Mouse (Mus musculus): ENCODE data around the gene H2-D1. TPM values are rescaled to one million over a fixed set of nuclear protein-coding genes. Genes with fewer than 3 reads are reported as not detected.

Gene H2-D1
- polyA plus RNA-seq, 1 experiment from 2014 or later: 134 TPM

DNA sequence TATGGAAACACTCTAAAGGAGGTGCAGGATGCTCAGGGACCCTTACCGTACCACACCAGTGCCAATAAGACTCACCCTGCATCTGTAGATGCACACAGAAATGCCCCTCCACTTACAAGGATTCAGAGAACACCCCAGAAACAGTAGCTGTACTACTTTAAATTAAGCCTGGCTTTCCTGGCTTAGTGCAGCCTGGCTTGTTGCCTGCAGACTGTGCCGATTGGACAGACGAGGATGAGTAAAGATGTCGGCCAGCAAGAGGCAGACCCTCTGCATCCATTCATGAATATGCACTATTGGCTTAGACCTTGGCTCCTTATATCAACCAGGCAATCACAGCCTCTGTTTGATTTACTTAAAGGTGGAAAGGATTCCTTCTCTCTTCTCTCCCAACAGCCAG lies 2.9 kb upstream of the H2-D1 start:
- H3K27me3 ChIP-seq (replicated peaks; ENCODE audit: control insufficient read depth, insufficient read depth, low read length): no peaks in the 10 kb centered on the region
- WGBS: 69% methylated on average over 4 of the region's 4 CpGs
- no peak overlapping the region for H3K9ac ChIP-seq (ENCODE audit: low read depth, low read length)
- H3K36me3 ChIP-seq (ENCODE audit: control insufficient read depth, insufficient read depth, low read length): no peaks in the 10 kb centered on the region
- H3K9me3 ChIP-seq (ENCODE audit: control insufficient read depth, low read length): no peaks in the 10 kb centered on the region
- no peak overlapping the region for H3K27ac ChIP-seq (ENCODE audit: low read depth, low read length)
- ATAC-seq: no peak
- peaks cover 3% of the 10 kb centered on the region; the same call in 1 of the 2 replicates for H3K4me1 ChIP-seq (ENCODE audit: control insufficient read depth, insufficient read depth, low read depth, low read length)
- H3K4me2 ChIP-seq (ENCODE audit: low read length): no peak overlapping the region
- H3K4me3 ChIP-seq (ENCODE audit: low read length): no peak overlapping the region

DNA sequence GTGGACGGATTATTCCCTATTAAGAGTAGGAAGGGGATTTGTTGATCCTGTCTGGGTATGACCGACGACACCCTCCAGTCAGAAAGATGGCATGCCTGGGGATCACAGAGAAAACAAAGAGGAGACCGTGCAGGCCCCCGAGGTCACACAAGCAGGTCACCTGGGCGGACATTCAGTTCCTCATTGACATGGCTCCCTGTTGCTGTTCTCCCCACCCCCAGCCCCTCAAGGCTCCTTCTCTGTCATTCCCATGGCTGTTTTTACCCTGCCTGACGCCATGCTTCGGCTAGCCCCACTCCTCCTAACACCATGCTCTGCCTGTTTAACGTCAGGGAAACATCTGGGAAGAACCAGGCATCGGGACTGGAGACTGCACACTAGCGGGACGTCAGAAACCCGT lies 879 bp upstream of the H2-D1 start:
- no peaks in the 10 kb centered on the region for H3K27me3 ChIP-seq (replicated peaks; ENCODE audit: control insufficient read depth, insufficient read depth, low read length)
- H3K4me3 ChIP-seq (ENCODE audit: low read length): no peak overlapping the region
- no peak overlapping the region for H3K4me2 ChIP-seq (ENCODE audit: low read length)
- H3K36me3 ChIP-seq (ENCODE audit: control insufficient read depth, insufficient read depth, low read length): no peaks in the 10 kb centered on the region
- H3K9ac ChIP-seq (ENCODE audit: low read depth, low read length): no peak overlapping the region
- H3K9me3 ChIP-seq (ENCODE audit: control insufficient read depth, low read length): no peaks in the 10 kb centered on the region
- ATAC-seq: no peak
- 72% methylated on average over 13 of the region's 13 CpGs for WGBS
- H3K27ac ChIP-seq (ENCODE audit: low read depth, low read length): no peak overlapping the region
- peaks cover 3% of the 10 kb centered on the region; the same call in 1 of the 2 replicates for H3K4me1 ChIP-seq (ENCODE audit: control insufficient read depth, insufficient read depth, low read depth, low read length)

DNA sequence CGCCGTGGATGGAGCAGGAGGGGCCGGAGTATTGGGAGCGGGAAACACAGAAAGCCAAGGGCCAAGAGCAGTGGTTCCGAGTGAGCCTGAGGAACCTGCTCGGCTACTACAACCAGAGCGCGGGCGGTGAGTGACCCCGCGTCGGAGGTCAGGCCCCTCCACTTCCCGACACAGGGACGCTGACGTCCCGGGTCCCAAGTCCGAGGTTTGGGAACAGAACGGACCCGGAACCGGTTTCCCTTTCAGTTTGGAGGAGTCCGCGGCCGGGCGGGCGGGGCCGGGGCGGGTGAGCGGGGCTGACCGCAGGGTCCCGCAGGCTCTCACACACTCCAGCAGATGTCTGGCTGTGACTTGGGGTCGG lies 973 bp downstream of the H2-D1 start:
- peaks cover 2% of the 10 kb centered on the region; the same call in 1 of the 2 replicates for H3K36me3 ChIP-seq (ENCODE audit: control insufficient read depth, insufficient read depth, low read length)
- H3K27me3 ChIP-seq (replicated peaks; ENCODE audit: control insufficient read depth, insufficient read depth, low read length): no peaks in the 10 kb centered on the region
- no peak overlapping the region for H3K27ac ChIP-seq (ENCODE audit: low read depth, low read length)
- H3K4me1 ChIP-seq (ENCODE audit: control insufficient read depth, insufficient read depth, low read depth, low read length): peaks cover 3% of the 10 kb centered on the region; the same call in 1 of the 2 replicates
- no peaks in the 10 kb centered on the region for H3K9me3 ChIP-seq (ENCODE audit: control insufficient read depth, low read length)
- H3K4me2 ChIP-seq (ENCODE audit: low read length): peak overlapping the region; percentile 83
- ATAC-seq: peak; percentile 21; the same call in 1 of the 2 replicates
- peak overlapping the region; percentile 69 for H3K4me3 ChIP-seq (ENCODE audit: low read length)
- WGBS: under 1% methylated on average over 30 of the region's 31 CpGs
- H3K9ac ChIP-seq (ENCODE audit: low read depth, low read length): peak overlapping the region; percentile 73

DNA sequence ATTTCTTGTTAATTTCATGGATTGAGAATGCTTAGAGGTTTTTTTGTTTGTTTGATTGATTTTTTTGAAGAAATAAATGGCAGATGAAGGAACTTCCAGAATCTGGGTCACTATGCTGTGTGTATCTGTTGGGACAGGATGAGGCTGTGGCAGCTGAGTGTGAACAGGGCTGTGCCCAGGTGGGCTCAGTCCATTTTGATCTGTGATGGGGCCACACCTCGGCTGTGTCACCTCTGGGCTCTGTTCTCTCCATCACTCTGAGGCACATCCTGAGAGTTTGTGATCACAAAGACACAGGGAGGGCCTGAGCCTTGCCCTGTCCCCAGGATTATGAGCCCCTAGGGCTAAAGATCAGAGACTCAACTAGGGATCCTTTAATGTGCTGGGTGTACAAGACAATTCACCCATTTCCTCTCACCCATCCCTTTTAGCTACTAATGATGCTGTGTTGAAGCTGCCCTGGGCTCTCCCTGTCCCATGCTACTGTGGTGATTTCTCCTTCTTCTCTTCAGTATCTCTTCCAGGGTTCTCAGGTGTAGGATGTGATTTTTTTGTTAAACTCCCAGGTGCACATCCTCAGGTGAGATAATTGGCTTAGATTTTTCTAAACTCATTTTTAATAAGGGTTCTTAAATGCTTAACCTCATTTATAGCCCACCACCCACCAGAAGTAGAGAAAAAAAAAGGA lies 5.0 kb downstream of the H2-D1 start:
- no peak overlapping the region for H3K27ac ChIP-seq (ENCODE audit: low read depth, low read length)
- H3K4me1 ChIP-seq (ENCODE audit: control insufficient read depth, insufficient read depth, low read depth, low read length): peaks cover 1% of the 10 kb centered on the region; the same call in 1 of the 2 replicates
- 89% methylated on average over 1 of the region's 1 CpGs for WGBS
- H3K9ac ChIP-seq (ENCODE audit: low read depth, low read length): no peak overlapping the region
- no peak overlapping the region for H3K4me3 ChIP-seq (ENCODE audit: low read length)
- no peak for ATAC-seq
- no peak overlapping the region for H3K4me2 ChIP-seq (ENCODE audit: low read length)
- no peaks in the 10 kb centered on the region for H3K27me3 ChIP-seq (replicated peaks; ENCODE audit: control insufficient read depth, insufficient read depth, low read length)
- H3K9me3 ChIP-seq (ENCODE audit: control insufficient read depth, low read length): no peaks in the 10 kb centered on the region
- H3K36me3 ChIP-seq (ENCODE audit: control insufficient read depth, insufficient read depth, low read length): peaks cover 2% of the 10 kb centered on the region; the same call in 1 of the 2 replicates

DNA sequence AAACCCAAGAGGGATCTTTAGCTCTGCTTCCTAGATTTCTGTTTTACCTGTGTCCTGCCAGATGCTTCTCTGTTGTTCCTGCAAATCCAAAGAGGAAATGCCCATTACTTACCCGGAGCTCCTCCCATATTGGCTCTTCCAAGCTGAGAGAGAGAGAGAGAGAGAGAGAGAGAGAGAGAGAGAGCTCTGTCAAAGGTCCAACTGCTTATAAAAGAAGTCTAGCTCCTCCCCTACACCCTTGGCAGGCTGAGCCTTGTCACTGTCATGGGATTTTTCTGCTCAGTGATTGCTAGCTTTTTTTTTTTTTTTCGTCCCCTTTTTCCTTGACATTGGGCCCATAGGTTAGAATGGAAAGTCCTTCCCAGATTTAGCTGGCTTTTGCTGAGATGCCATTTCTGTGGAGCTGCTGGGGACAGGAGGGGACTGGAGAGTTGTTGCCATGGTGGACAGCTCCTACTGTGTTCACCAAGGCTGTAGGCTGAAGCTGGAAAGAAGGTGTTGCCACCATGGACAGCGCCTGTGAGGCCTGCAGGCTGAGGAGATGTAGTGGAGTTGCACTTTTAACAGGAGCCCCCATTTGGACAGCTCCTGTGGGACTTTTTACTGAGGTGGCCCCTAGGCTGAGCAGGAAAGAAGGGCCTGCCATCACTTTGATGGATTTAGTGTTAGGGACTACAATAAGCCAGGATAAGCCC lies 7.3 kb downstream of the H2-D1 start:
- Histone ChIP-seq H3K27me3 (replicated peaks; ENCODE audit: control insufficient read depth, insufficient read depth, low read length) (no peaks in the 10 kb centered on the region), H3K9ac (ENCODE audit: low read depth, low read length) (no peak overlapping the region), H3K4me2 (ENCODE audit: low read length) (no peak overlapping the region), H3K36me3 (ENCODE audit: control insufficient read depth, insufficient read depth, low read length) (peaks cover 2% of the 10 kb centered on the region; the same call in 1 of the 2 replicates), H3K27ac (ENCODE audit: low read depth, low read length) (no peak overlapping the region), H3K9me3 (ENCODE audit: control insufficient read depth, low read length) (no peaks in the 10 kb centered on the region), H3K4me1 (ENCODE audit: control insufficient read depth, insufficient read depth, low read depth, low read length) (no peaks in the 10 kb centered on the region), H3K4me3 (ENCODE audit: low read length) (no peak overlapping the region)
- no peak for ATAC-seq
- WGBS: 31% methylated on average over 3 of the region's 3 CpGs

DNA sequence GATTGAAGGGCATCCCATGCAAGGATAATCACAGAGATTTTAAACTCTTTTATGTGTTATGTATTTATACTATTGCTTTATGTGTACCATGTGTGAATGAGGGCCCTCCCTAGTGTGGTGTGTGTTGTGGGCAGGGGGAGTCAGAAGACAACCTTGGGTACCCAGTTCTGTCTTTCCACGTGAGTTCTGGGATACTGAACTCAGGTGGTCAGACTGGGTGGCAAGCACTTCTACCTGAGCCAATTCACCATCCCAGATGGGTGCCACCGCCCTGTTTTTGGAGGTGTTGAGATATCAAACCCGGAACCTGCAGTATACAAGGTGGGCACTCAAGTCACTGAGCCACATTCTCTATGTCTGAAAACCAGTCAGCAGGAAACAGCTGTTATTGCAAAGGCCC lies 9.7 kb downstream of the H2-D1 start:
- Histone ChIP-seq H3K36me3 (ENCODE audit: control insufficient read depth, insufficient read depth, low read length) (no peaks in the 10 kb centered on the region), H3K27me3 (replicated peaks; ENCODE audit: control insufficient read depth, insufficient read depth, low read length) (peaks cover 2% of the 10 kb centered on the region), H3K9me3 (ENCODE audit: control insufficient read depth, low read length) (no peaks in the 10 kb centered on the region), H3K27ac (ENCODE audit: low read depth, low read length) (no peak overlapping the region), H3K4me3 (ENCODE audit: low read length) (no peak overlapping the region), H3K4me2 (ENCODE audit: low read length) (no peak overlapping the region), H3K9ac (ENCODE audit: low read depth, low read length) (no peak overlapping the region), H3K4me1 (ENCODE audit: control insufficient read depth, insufficient read depth, low read depth, low read length) (no peaks in the 10 kb centered on the region)
- 75% methylated on average over 3 of the region's 3 CpGs for WGBS
- ATAC-seq: no peak

DNA sequence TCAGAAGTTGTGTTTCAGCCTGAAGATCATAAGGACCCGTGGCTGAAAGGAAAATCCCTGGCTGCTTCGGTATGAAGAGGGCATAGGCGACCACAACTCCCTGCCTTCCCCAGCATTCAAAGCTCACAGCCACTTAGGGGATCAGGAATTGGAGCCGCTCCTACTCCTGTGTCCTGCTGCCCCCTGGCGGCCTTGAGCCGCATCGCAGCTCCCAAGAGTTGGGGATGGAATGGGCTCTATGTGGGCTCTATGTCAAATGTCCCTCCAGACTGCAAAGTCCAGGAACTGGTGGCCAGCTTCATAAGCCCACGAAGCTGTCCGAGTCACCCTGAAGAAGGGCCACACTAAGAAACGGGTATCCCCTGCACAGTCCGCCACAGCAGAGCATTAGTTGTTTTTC lies 12.2 kb downstream of the H2-D1 start:
- H3K36me3 ChIP-seq (ENCODE audit: control insufficient read depth, insufficient read depth, low read length): no peaks in the 10 kb centered on the region
- no peak overlapping the region for H3K4me3 ChIP-seq (ENCODE audit: low read length)
- no peak overlapping the region for H3K27ac ChIP-seq (ENCODE audit: low read depth, low read length)
- peaks cover 2% of the 10 kb centered on the region for H3K27me3 ChIP-seq (replicated peaks; ENCODE audit: control insufficient read depth, insufficient read depth, low read length)
- H3K4me1 ChIP-seq (ENCODE audit: control insufficient read depth, insufficient read depth, low read depth, low read length): no peaks in the 10 kb centered on the region
- H3K4me2 ChIP-seq (ENCODE audit: low read length): no peak overlapping the region
- no peak overlapping the region for H3K9ac ChIP-seq (ENCODE audit: low read depth, low read length)
- no peaks in the 10 kb centered on the region for H3K9me3 ChIP-seq (ENCODE audit: control insufficient read depth, low read length)
- ATAC-seq: peak; percentile 76
- WGBS: 3% methylated on average over 11 of the region's 11 CpGs

DNA sequence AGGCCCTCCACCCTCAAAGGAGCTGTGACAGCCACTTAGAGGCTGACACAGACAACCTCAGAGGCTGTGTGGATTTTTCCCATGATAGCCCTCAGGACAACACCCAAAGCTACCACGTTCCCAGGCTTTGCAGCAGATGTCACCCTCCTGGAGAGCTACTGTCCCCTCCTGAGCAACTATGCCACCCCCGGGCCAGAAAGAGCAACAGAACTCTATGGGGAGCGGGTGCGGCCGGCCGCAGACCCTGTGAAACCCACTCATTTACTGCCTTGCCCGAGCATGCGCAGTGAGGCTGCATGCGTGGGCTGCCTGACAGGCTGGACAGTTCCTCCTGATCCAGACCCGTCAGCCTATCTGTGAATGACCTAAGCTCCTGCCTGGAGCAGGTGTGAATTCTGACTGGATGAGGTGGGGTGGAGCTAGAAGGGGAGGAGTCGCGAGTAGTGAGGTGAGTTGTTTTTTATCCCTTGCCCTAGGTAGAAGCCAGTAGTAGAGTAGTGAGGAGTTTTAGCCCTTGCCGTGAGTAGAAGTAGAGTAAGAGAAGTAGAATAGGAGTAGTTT lies 13.9 kb downstream of the H2-D1 start:
- 25% methylated on average over 13 of the region's 13 CpGs for WGBS
- ATAC-seq: 0 out of 2 replicates have a peak, but pooled peaks have one; percentile 38
- no peaks in the 10 kb centered on the region for H3K36me3 ChIP-seq (ENCODE audit: control insufficient read depth, insufficient read depth, low read length)
- H3K27me3 ChIP-seq (replicated peaks; ENCODE audit: control insufficient read depth, insufficient read depth, low read length): peaks cover 2% of the 10 kb centered on the region
- peak overlapping the region; percentile 43 for H3K4me2 ChIP-seq (ENCODE audit: low read length)
- H3K9me3 ChIP-seq (ENCODE audit: control insufficient read depth, low read length): no peaks in the 10 kb centered on the region
- no peak overlapping the region for H3K4me3 ChIP-seq (ENCODE audit: low read length)
- H3K27ac ChIP-seq (ENCODE audit: low read depth, low read length): no peak overlapping the region
- peak overlapping the region; percentile 48; the same call in 1 of the 2 replicates for H3K9ac ChIP-seq (ENCODE audit: low read depth, low read length)
- H3K4me1 ChIP-seq (ENCODE audit: control insufficient read depth, insufficient read depth, low read depth, low read length): no peaks in the 10 kb centered on the region

DNA sequence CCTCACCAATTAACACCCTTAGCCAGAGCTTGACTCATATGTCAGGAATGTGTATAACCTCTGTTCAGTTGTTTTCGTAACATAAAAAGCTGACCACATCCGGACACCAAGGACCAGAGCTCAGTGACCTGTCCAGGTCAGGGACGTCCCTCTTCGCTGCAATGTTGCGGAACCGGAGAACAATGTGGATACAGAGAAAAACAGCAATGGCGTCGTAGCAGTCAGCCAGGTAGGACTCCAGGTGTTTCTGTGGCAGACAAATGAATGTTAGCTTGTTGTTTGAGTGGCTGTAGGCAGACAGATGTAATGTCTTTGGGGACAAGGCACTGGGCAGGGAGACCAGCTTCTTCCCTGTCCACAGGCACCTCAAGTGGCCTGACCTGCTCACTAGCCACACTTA lies 15.5 kb downstream of the H2-D1 start:
- Histone ChIP-seq H3K27me3 (replicated peaks; ENCODE audit: control insufficient read depth, insufficient read depth, low read length) (peaks cover 2% of the 10 kb centered on the region), H3K9ac (ENCODE audit: low read depth, low read length) (no peak overlapping the region), H3K27ac (ENCODE audit: low read depth, low read length) (no peak overlapping the region), H3K4me2 (ENCODE audit: low read length) (no peak overlapping the region), H3K4me1 (ENCODE audit: control insufficient read depth, insufficient read depth, low read depth, low read length) (no peaks in the 10 kb centered on the region), H3K9me3 (ENCODE audit: control insufficient read depth, low read length) (no peaks in the 10 kb centered on the region), H3K4me3 (ENCODE audit: low read length) (no peak overlapping the region), H3K36me3 (ENCODE audit: control insufficient read depth, insufficient read depth, low read length) (no peaks in the 10 kb centered on the region)
- ATAC-seq: no peak
- WGBS: 89% methylated on average over 8 of the region's 8 CpGs

All from hindbrain, embryonic 16.5 days (tissue).